Mouse (Mus musculus): ENCODE measurements around the gene Grip2.
A peak's percentile ranks its signal among the peaks of the same experiment; 100 is the strongest.

Gene Grip2

GRCm38 (mm10) chr6:91827016-91827570 lies at the start of gene Grip2:
Gene Grip2 (minus strand): TSS chr6:91827250.
- DNase-seq: no peak

- no peak for DNase-seq
Observed at GRCm38 (mm10) chr6:91872781-91873180, 45.7 kb upstream of the Grip2 start.

- DNase-seq: no peak
Observed at GRCm38 (mm10) chr6:91868091-91868490, 41.0 kb upstream of the Grip2 start.

- DNase-seq: no peak
Observed at GRCm38 (mm10) chr6:91865601-91866000, 38.6 kb upstream of the Grip2 start.

GRCm38 (mm10) chr6:91864595-91864994 lies 37.5 kb upstream of the Grip2 start:
- DNase-seq: no peak

- DNase-seq: no peak
Observed at GRCm38 (mm10) chr6:91862848-91863247, 35.8 kb upstream of the Grip2 start.

GRCm38 (mm10) chr6:91858339-91858738 lies 31.3 kb upstream of the Grip2 start:
- no peak for DNase-seq

- peak; percentile 40 for DNase-seq
Observed at GRCm38 (mm10) chr6:91852550-91852949, 25.5 kb upstream of the Grip2 start.

GRCm38 (mm10) chr6:91843628-91844153 lies 16.6 kb upstream of the Grip2 start:
- no peak for DNase-seq

- no peak for DNase-seq
Observed at GRCm38 (mm10) chr6:91842897-91843627, 16.0 kb upstream of the Grip2 start.

- peak; percentile 78 for DNase-seq
Observed at GRCm38 (mm10) chr6:91839010-91839871, 12.2 kb upstream of the Grip2 start.

GRCm38 (mm10) chr6:91832863-91833440 lies 5.9 kb upstream of the Grip2 start:
- no peak for DNase-seq

- no peak for DNase-seq
Observed at GRCm38 (mm10) chr6:91827926-91828325, 876 bp upstream of the Grip2 start.

- DNase-seq: no peak
Observed at GRCm38 (mm10) chr6:91818271-91818670, 8.8 kb downstream of the Grip2 start.

GRCm38 (mm10) chr6:91815976-91816375 lies 11.1 kb downstream of the Grip2 start:
- DNase-seq: no peak

GRCm38 (mm10) chr6:91813611-91814010 lies 13.4 kb downstream of the Grip2 start:
- DNase-seq: no peak

- DNase-seq: no peak
Observed at GRCm38 (mm10) chr6:91810007-91810406, 17.0 kb downstream of the Grip2 start.

- DNase-seq: no peak
Observed at GRCm38 (mm10) chr6:91808022-91808421, 19.0 kb downstream of the Grip2 start.

- no peak for DNase-seq
Observed at GRCm38 (mm10) chr6:91807169-91807568, 19.9 kb downstream of the Grip2 start.

GRCm38 (mm10) chr6:91804177-91804576 lies 22.9 kb downstream of the Grip2 start:
- DNase-seq: no peak

- no peak for DNase-seq
Observed at GRCm38 (mm10) chr6:91798496-91798895, 28.6 kb downstream of the Grip2 start.

GRCm38 (mm10) chr6:91796736-91797135 lies 30.3 kb downstream of the Grip2 start:
- no peak for DNase-seq

- no peak for DNase-seq
Observed at GRCm38 (mm10) chr6:91796064-91796463, 31.0 kb downstream of the Grip2 start.
